Mouse (Mus musculus) forebrain, embryonic 16.5 days (tissue): ENCODE results near the gene Olfr1369-ps1. TPM values are rescaled to one million over a fixed set of nuclear protein-coding genes. Genes with fewer than 3 reads are reported as not detected.

ENCODE experiments used
- ATAC-seq: fragments of 200-750 bp; cut with Nextera tagmentation; 2 replicates; pipeline ENCODE4 v1.8.0; 2017; ENCODE audit warnings: mild to moderate bottlenecking, moderate library complexity
- H3K27ac ChIP-seq: fragments of 300-500 bp; sonication (generic); 2 replicates; pipeline ENCODE4 v1.5.1; 2014; ENCODE audit warnings: low read length, control low read depth
- H3K27me3 ChIP-seq: fragments of 300-500 bp; sonication (generic); replicated peaks from 2 replicates; pipeline ENCODE4 v1.6.1; 2014; ENCODE audit warnings: low read length; ENCODE audit not compliant: control insufficient read depth, insufficient read depth
- H3K36me3 ChIP-seq: fragments of 300-500 bp; sonication (generic); 2 replicates; pipeline ENCODE4 v1.6.1; 2014; ENCODE audit not compliant: control insufficient read depth, insufficient read depth
- H3K4me1 ChIP-seq: fragments of 300-500 bp; sonication (generic); replicated peaks from 2 replicates; pipeline ENCODE4 v1.6.1; 2014; ENCODE audit warnings: low read length; ENCODE audit not compliant: control insufficient read depth, insufficient read depth
- H3K4me2 ChIP-seq: fragments of 300-500 bp; sonication (generic); 2 replicates; pipeline ENCODE4 v1.6.1; 2014; ENCODE audit warnings: mild to moderate bottlenecking, low read length, control low read depth
- H3K4me3 ChIP-seq: fragments of 300-500 bp; sonication (generic); replicated peaks from 2 replicates; pipeline ENCODE4 v1.5.1; 2014; ENCODE audit warnings: mild to moderate bottlenecking, low read length, control low read depth
- H3K9ac ChIP-seq: fragments of 300-500 bp; sonication (generic); replicated peaks from 2 replicates; pipeline ENCODE4 v1.6.1; 2014; ENCODE audit warnings: low read depth, low read length, control low read depth
- H3K9me3 ChIP-seq: fragments of 300-500 bp; sonication (generic); 2 replicates; pipeline ENCODE4 v1.6.1; 2016; ENCODE audit warnings: low read length; ENCODE audit not compliant: control insufficient read depth
- WGBS: fragments of 180-500 bp; shearing (Covaris S2); extraction: QIAGEN DNeasy Blood & Tissue Kit; methylation state at CpG from one replicate; pipeline ENCODE4 v1.1.7; 2014; 5-methylcytosine and 5-hydroxymethylcytosine counted together
- polyA plus RNA-seq: library from polyadenylated mRNA; unstranded; fragments of >200 nt; fragmentation: Nextera tagmentation; extraction: Ambion mirVana; gene quantifications from 2 replicates; pipeline ENCODE4 v1.2.1, GENCODE M21; 2015

The Olfr1369-ps1 gene
- polyA plus RNA-seq, 1 experiment from 2014 or later: not detected

GRCm38 (mm10) chr13:21155888-21156287 lies 44.6 kb downstream of the Olfr1369-ps1 start:
- no peak overlapping the region for H3K27ac ChIP-seq
- 87% methylated on average over 5 of the region's 5 CpGs for WGBS
- 0 out of 2 replicates have a peak, but pooled peaks cover 2% of the 10 kb centered on the region for H3K27me3 ChIP-seq
- no peak overlapping the region for H3K4me3 ChIP-seq
- H3K36me3 ChIP-seq: no peaks in the 10 kb centered on the region
- ATAC-seq: no peak
- H3K4me1 ChIP-seq: peaks cover 7% of the 10 kb centered on the region
- no peak overlapping the region for H3K4me2 ChIP-seq
- H3K9me3 ChIP-seq: no peaks in the 10 kb centered on the region
- H3K9ac ChIP-seq: no peak overlapping the region

- Histone ChIP-seq H3K4me2 (peak overlapping the region; percentile 2; the same call in 1 of the 2 replicates), H3K9me3 (no peaks in the 10 kb centered on the region), H3K27me3 (0 out of 2 replicates have a peak, but pooled peaks cover 2% of the 10 kb centered on the region), H3K36me3 (no peaks in the 10 kb centered on the region), H3K4me1 (peaks cover 12% of the 10 kb centered on the region), H3K4me3 (no peak overlapping the region), H3K9ac (no peak overlapping the region), H3K27ac (no peak overlapping the region)
- WGBS: 5% methylated on average over 9 of the region's 9 CpGs
- ATAC-seq: no peak
Observed at GRCm38 (mm10) chr13:21158071-21158470, 46.8 kb downstream of the Olfr1369-ps1 start.

DNA sequence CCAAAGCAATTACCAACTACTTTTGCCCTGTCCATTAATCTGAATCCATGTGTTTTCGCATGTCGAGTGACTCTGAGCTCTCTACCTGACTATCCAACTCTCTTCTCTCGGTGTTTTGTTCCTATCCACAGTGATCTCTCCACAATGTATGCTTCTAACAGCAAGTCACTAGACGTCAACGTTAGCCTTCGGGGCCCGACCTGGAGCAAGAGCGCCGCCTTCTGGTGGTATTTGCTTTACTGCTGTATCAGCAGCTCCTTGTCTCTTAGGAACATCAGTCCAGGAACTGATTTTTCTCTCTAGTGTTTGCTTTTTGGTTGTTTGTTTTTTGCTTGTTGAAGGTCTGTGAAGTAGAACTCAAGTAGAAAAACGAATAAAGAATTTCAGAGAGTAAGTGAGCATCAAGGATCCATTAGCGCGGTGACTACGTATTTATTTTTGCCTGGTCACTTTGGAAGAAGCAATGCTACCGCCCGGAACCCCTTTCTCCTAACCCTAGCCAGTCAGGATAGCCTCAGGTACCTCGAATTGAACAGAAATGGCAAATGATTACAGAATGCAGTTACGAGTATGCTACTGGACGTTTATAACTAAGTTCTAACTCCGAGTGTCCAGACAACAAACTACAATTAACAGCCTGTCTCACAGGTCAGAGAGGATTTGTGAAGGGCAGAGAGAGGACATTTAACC lies 47.6 kb downstream of the Olfr1369-ps1 start:
- H3K4me3 ChIP-seq: peak overlapping the region; percentile 84
- peaks cover 12% of the 10 kb centered on the region for H3K4me1 ChIP-seq
- H3K27me3 ChIP-seq: 0 out of 2 replicates have a peak, but pooled peaks cover 2% of the 10 kb centered on the region
- under 1% methylated on average over 19 of the region's 19 CpGs for WGBS
- H3K9ac ChIP-seq: peak overlapping the region; percentile 63
- H3K27ac ChIP-seq: no peak overlapping the region
- peak overlapping the region; percentile 97 for H3K4me2 ChIP-seq
- no peaks in the 10 kb centered on the region for H3K36me3 ChIP-seq
- peak; percentile 37 for ATAC-seq
- no peaks in the 10 kb centered on the region for H3K9me3 ChIP-seq

GRCm38 (mm10) chr13:21159475-21159819 lies 48.2 kb downstream of the Olfr1369-ps1 start:
- no peaks in the 10 kb centered on the region for H3K9me3 ChIP-seq
- H3K4me1 ChIP-seq: peaks cover 12% of the 10 kb centered on the region
- no peak overlapping the region for H3K27ac ChIP-seq
- ATAC-seq: no peak
- H3K36me3 ChIP-seq: no peaks in the 10 kb centered on the region
- H3K9ac ChIP-seq: peak overlapping the region; percentile 63
- H3K4me3 ChIP-seq: peak overlapping the region; percentile 84
- 0 out of 2 replicates have a peak, but pooled peaks cover 2% of the 10 kb centered on the region for H3K27me3 ChIP-seq
- WGBS: under 1% methylated on average over 15 of the region's 15 CpGs
- peak overlapping the region; percentile 97 for H3K4me2 ChIP-seq

- no peaks in the 10 kb centered on the region for H3K36me3 ChIP-seq
- H3K4me3 ChIP-seq: peak overlapping the region; percentile 84
- H3K27ac ChIP-seq: no peak overlapping the region
- peak overlapping the region; percentile 43 for H3K9ac ChIP-seq
- no peaks in the 10 kb centered on the region for H3K9me3 ChIP-seq
- 0 out of 2 replicates have a peak, but pooled peaks cover 2% of the 10 kb centered on the region for H3K27me3 ChIP-seq
- WGBS: 0% methylated on average over 16 of the region's 16 CpGs
- H3K4me2 ChIP-seq: peak overlapping the region; percentile 97
- peak; percentile 15 for ATAC-seq
- peaks cover 12% of the 10 kb centered on the region for H3K4me1 ChIP-seq
Observed at GRCm38 (mm10) chr13:21160041-21160511, 48.8 kb downstream of the Olfr1369-ps1 start.

GRCm38 (mm10) chr13:21160657-21161590 lies 49.6 kb downstream of the Olfr1369-ps1 start:
- Histone ChIP-seq H3K36me3 (no peaks in the 10 kb centered on the region), H3K4me1 (peaks cover 12% of the 10 kb centered on the region), H3K27ac (no peak overlapping the region; the same call in 1 of the 2 replicates), H3K27me3 (0 out of 2 replicates have a peak, but pooled peaks cover 2% of the 10 kb centered on the region), H3K9ac (peak overlapping the region; percentile 51; the same call in 1 of the 2 replicates), H3K9me3 (no peaks in the 10 kb centered on the region), H3K4me2 (peak overlapping the region; percentile 97), H3K4me3 (peak overlapping the region; percentile 84)
- under 1% methylated on average over 32 of the region's 32 CpGs for WGBS
- ATAC-seq: peak; percentile 88

DNA sequence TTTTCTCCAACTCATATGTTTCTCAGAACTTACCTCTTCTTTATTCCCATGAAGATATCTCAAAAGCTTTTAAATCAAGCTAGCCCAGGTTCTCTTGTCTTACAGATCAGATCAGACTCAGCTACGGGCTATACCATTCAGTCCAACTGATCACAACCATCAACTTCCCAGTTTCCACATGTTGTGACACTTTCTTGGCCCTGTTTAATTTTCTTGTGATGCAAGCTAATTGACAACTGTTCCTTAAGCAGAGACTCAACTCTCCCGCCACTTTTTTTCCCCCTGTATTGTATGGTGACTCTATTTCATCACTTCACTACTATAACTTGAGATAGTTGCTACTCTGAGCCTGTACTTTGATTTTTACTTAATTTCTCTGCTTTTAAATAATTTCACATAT lies 50.3 kb downstream of the Olfr1369-ps1 start:
- peaks cover 12% of the 10 kb centered on the region for H3K4me1 ChIP-seq
- no peak overlapping the region for H3K27ac ChIP-seq
- WGBS: 20% methylated on average over 2 of the region's 2 CpGs
- H3K36me3 ChIP-seq: no peaks in the 10 kb centered on the region
- no peaks in the 10 kb centered on the region for H3K9me3 ChIP-seq
- H3K27me3 ChIP-seq: no peaks in the 10 kb centered on the region
- H3K4me3 ChIP-seq: peak overlapping the region; percentile 84
- peak; percentile 45 for ATAC-seq
- peak overlapping the region; percentile 97 for H3K4me2 ChIP-seq
- 0 out of 2 replicates have a peak overlapping the region, but pooled peaks have one; percentile 8 for H3K9ac ChIP-seq

DNA sequence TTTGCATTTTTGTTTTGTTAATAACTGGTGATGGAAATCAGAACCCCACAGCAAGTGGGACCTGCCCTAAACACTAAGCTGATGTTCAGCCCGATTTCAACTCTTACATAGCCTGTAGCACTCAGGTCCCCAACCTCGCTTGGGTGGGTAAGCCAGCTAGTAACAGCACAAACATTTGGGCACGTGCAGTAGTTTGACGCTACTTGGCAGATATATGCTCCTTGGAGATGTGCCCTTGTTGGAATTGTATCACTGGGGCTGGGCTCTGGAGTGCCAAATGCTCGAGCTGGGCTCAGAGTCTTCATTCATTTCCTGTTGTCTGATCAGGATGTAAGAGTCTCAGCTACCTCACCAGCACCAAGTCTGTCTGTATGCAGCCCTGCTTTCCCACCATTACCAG lies 51.3 kb downstream of the Olfr1369-ps1 start:
- Histone ChIP-seq H3K27ac (no peak overlapping the region), H3K4me2 (peak overlapping the region; percentile 5; the same call in 1 of the 2 replicates)

More for the DNA sequence above, 51.3 kb downstream of the Olfr1369-ps1 start:
- Histone ChIP-seq H3K36me3 (no peaks in the 10 kb centered on the region), H3K4me1 (peaks cover 12% of the 10 kb centered on the region), H3K9me3 (no peaks in the 10 kb centered on the region), H3K27me3 (no peaks in the 10 kb centered on the region), H3K9ac (no peak overlapping the region), H3K4me3 (no peak overlapping the region)
- no peak for ATAC-seq
- 46% methylated on average over 5 of the region's 5 CpGs for WGBS
